Mouse (Mus musculus): ENCODE results near the gene Olfr1323. TPM values are rescaled to one million over a fixed set of nuclear protein-coding genes. Genes with fewer than 3 reads are reported as not detected.

Olfr1323 gene
- not detected in 2 replicates for polyA plus RNA-seq (2015; fragmentation: Nextera tagmentation; extraction: Ambion mirVana)

DNA sequence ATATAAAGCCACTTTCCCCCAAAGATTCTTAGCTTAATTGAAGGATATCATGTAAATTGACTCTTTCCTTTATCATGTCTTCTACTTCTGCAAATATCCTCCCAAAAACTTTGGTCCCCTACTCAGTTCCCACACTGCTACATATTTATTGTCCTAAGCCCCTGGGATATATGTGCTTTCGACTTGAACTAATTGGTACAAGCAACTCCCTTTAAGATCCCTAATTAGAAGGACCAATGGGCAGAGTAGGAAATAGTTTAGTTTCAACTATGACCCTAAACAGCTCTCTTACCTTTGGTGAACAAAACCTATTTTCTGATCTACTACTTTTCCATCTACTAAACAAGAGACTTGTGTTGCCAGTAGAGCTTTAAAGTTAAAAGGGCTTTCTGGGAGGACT is at the start of gene Olfr1323:
Olfr1323 (minus strand) TSS at position 101 of the 400 bp plus-strand sequence.
- Histone ChIP-seq H3K4me1 (replicated peaks) (no peaks in the 10 kb centered on the region), H3K27me3 (replicated peaks) (no peaks in the 10 kb centered on the region), H3K4me3 (replicated peaks) (no peak within 1 kb of the TSS), H3K36me3 (no peaks in the 10 kb centered on the region), H3K27ac (no peak within 1 kb of the TSS), H3K9me3 (no peaks in the 10 kb centered on the region), H3K4me2 (replicated peaks) (no peak within 1 kb of the TSS), H3K9ac (no peak within 1 kb of the TSS)
- no peak for ATAC-seq
- WGBS = 84% methylated on average over 1 of the region's 1 CpGs

DNA sequence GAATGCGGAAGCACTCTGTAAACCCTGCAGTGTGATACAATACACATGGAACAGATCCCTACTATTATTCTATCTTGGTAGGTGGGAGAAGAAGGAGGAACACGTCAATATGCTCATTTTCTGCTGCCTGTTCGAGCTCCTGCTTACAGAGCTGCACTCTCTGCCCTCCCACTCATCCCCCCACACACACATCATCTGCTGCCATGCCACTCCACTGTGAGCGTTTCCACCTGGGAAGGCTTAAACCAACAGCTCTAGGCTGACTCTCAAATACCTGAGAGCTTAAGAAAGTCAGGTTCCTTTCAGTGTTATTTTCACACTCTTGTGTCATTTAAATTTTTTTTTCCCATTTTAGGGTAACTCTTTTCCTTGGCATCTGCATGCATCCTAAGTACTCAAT is 6.9 kb downstream of the Olfr1323 start:
- no peak for ATAC-seq
- Histone ChIP-seq H3K27me3 (replicated peaks) (no peaks in the 10 kb centered on the region), H3K9me3 (no peaks in the 10 kb centered on the region), H3K36me3 (no peaks in the 10 kb centered on the region), H3K4me3 (replicated peaks) (no peak overlapping the region), H3K4me1 (replicated peaks) (no peaks in the 10 kb centered on the region), H3K4me2 (replicated peaks) (no peak overlapping the region), H3K9ac (no peak overlapping the region), H3K27ac (no peak overlapping the region)
- 39% methylated on average over 4 of the region's 4 CpGs for WGBS

Other genes with a start within 250 kb of the Olfr1323 start
- gene Igsf1, start 221.6 kb downstream of the Olfr1323 start, polyA plus RNA-seq (2015; fragmentation: Nextera tagmentation; extraction: Ambion mirVana) = 1.9 and 2.1 TPM in 2 replicates
- gene Olfr1322, start 127.9 kb downstream of the Olfr1323 start, polyA plus RNA-seq (2015; fragmentation: Nextera tagmentation; extraction: Ambion mirVana) = not detected in 2 replicates

All from intestine, embryonic 15.5 days (tissue).